Mouse (Mus musculus) T-cell, adult 2 months (primary cell): ENCODE measurements around the gene Klhl9.
"Not testable (repeated sequence)": the region's sequence is repeated elsewhere in the genome, so short reads cannot be mapped to it uniquely, and the experiment has no call there.

Experiments used
- DNase-seq: peaks from one replicate; pipeline ENCODE4 v3.0.0; 2022; ENCODE audit warnings: low spot score

Gene Klhl9

DNA sequence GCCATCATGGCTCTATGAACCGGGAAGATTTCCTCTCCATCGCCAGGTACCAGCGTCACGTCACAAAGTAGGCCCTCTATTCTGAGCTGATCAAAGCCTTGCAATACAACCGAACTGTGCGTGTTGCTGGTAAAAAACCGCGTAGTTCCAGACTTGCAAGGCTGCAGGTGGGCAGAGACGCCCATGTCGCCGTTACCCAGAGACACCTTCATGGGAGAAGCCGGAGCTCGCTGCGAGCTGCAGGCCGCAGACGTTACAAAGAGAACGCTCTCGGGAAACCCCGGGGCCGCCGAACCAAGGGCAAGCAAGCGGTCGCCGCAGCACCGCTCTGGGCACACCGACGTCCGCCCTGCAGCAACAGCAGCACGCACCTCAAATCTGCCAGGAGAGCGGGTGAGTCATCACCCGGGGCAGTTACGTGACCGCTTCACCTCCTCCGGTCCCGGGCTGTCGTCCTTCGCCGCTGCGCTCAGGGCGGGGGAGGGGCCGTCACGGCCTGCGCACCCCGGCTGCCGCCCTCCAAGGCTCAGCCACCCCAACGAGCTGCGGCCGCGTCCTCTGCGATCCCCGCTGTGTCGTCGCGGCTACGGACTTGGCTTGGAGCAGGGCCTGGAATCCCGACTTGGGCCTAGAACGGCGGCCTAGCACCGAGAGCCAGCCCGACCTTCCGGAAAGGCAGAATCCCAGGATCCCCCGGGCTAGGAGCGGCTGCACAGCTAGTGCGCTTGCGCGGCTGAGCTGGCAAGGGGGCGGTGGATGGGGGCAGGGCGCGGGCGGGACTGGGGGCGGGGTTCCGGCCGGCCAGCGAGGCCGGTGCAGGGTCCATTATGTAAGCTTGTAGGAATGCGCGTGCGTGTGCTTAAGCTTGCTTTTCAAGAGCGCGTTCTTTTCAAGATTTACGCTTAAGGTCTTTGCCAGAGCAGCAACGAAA lies at the start of gene Klhl9, which contains the start of gene Gm26566:
TSS of gene Klhl9 (minus strand) at position 675 of the 931 bp plus-strand sequence.
TSS of gene Gm26566 (plus strand) at position 15 of the 931 bp plus-strand sequence.
- DNase-seq: peak; percentile 79

DNA sequence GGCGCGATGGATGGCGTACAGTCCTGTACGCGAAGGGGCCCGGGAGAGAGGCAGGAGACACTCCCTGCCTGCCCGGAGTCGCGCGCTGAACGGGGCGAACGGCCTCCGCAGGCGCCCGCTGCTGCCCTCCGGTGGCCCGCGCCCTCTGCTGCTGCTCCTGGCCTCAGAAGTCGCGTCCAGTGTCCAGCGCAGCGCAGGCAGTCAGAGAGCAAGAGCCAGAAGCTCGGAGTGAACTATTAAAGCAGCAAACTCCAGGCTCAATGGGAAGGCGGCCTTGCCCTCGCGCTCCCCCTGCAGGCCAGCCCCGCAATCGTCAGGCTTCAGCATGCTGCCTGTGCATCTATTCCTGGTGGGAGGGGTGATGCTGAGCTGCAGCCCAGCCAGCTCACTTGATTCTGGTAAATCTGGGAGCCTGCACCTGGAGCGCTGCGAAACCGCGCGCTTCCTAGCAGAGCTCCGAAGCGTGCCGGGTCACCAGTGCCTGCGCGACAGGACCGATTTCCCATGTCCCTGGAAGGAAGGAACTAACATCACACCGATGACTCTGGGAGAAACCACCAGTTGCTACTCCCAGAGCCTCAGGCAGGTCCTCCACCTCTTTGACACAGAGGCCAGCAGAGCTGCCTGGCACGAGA lies 41.2 kb upstream of the Klhl9 start:
- peak; percentile 30 for DNase-seq

DNA sequence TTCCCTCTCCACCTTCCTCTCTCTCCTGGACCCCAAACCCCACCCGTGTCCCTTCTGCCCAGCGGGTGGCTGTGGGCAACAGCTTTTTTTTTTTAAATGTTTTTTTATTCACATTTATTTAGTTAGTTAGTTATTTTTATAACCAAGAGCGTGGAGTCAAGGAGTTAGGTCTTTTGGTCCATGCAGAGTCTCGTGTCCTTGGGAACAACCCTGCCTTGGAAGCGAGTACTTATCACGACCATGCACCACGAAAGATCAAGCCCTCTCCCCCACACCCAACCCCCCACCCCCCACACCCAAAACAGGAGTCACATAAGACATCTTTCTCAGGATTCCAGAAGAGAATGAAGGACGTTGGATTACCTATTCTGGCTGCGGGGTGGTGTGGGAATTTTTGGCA lies 40.1 kb upstream of the Klhl9 start:
- DNase-seq: not testable (repeated sequence)

DNA sequence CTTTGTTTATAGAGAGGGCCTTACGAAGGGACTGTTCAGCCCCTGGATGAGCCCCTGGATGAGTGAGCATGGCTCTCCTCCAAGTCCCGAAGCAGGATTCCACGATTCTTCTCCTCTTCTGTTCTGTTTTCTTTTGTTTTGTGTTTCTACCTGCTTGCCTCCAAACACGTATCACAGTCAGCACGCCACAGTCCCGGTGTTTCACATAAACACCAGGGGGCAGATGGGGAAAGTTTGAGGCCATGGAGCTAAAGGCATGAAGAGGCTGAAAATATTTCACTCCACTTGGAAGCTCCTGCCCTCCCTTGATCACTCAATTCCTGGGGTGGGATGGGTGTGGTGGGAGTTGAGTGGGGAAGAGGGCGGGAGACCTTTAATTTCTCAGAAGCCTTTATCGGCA lies 39.5 kb upstream of the Klhl9 start:
- DNase-seq: peak; percentile 75

DNA sequence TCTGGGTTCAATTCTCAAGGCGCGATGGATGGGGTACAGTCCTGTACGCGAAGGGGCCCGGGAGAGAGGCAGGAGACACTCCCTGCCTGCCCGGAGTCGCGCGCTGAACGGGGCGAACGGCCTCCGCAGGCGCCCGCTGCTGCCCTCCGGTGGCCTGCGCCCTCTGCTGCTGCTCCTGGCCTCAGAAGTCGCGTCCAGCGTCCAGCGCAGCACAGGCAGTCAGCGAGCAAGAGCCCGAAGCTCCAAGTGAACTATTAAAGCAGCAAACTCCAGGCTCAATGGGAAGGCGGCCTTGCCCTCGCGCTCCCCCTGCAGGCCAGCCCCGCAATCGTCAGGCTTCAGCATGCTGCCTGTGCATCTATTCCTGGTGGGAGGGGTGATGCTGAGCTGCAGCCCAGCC lies 38.2 kb upstream of the Klhl9 start:
- DNase-seq: peak; percentile 55

DNA sequence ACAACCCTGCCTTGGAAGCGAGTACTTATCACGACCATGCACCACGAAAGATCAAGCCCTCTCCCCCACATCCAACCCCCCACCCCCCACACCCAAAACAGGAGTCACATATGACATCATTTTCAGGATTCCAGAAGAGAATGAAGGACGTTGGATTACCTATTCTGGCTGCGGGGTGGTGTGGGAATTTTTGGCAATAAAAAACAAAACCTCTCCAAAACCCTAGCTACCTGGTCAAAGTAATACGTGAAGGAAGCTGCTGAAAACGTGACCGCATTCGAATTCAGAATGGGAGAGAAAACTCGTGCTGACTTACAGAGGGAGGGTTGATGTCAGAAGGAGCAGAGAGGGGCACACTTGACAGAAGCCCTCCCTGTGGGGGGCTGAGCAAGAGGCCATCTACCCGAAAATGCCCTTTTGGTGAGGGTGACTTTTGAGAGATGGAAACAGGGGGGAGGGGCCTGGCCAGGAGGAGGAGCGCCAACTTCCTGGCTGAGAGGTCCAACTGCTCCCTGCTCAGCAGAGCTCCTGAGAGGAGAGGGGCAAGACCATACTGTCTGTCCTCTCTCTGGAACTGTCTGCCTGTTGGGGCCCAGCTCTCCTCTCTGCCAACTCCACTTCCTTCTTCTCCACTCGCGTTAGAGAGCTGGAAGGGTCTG lies 37.5 kb upstream of the Klhl9 start, which contains the start of gene Gm13283:
TSS of gene Gm13283 (plus strand) at position 510 of the 659 bp plus-strand sequence.
- DNase-seq: peak; percentile 21

DNA sequence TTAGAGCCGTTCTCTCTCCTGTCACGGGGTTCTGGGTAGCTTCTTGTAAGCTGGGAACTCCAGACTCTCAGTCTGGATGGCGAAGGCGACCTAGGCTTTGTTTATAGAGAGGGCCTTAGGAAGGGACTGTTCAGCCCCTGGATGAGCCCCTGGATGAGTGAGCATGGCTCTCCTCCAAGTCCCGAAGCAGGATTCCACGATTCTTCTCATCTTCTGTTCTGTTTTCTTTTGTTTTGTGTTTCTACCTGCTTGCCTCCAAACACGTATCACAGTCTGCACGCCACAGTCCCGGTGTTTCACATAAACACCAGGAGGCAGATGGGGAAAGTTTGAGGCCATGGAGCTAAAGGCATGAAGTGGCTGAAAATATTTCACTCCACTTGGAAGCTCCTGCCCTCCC lies 36.5 kb upstream of the Klhl9 start:
- not testable (repeated sequence) for DNase-seq

DNA sequence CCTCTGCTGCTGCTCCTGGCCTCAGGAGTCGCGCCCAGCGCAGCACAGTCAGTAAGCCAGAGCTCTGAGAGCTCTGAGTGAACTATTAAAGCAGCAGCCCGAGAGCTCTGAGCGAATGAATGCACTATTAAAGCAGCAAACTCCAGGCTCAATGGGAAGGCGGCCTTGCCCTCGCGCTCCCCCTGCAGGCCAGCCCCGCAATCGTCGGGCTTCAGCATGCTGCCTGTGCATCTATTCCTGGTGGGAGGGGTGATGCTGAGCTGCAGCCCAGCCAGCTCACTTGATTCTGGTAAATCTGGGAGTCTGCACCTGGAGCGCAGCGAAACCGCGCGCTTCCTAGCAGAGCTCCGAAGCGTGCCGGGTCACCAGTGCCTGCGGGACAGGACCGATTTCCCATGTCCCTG lies 35.4 kb upstream of the Klhl9 start:
- DNase-seq: peak; percentile 88

DNA sequence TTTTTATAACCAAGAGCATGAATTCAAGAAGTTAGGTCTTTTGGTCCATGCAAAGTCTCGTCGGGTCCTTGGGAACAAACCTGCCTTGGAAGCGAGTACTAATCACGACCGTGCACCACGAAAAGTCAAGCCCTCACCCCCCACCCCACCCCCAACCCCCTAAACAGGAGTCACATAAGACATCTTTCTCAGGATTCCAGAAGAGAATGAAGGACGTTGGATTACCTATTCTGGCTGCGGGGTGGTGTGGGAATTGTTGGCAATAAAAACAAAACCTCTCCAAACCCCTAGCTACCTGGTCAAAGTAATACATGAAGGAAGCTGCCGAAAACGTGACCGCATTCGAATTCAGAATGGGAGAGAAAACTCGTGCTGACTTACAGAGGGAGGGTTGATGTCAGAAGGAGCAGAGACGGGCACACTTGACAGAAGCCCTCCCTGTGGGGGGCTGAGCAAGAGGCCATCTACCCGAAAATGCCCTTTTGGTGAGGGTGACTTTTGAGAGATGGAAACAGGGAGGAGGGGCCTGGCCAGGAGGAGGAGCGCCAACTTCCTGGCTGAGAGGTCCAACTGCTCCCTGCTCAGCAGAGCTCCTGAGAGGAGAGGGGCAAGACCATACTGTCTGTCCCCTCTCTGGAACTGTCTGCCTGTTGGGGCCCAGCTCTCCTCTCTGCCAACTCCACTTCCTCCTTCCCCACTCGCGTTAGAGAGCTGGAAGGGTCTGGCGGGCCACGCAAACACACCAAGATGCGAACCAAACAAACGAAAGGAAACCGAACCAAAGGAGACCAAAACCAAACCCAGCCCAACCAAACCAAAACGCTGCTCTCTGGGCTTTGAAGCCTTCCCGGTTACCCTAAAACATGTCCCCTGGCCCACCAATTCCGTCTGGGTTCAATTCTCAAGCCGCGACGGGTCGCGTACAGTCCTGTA lies 34.6 kb upstream of the Klhl9 start:
- not testable (repeated sequence) for DNase-seq

DNA sequence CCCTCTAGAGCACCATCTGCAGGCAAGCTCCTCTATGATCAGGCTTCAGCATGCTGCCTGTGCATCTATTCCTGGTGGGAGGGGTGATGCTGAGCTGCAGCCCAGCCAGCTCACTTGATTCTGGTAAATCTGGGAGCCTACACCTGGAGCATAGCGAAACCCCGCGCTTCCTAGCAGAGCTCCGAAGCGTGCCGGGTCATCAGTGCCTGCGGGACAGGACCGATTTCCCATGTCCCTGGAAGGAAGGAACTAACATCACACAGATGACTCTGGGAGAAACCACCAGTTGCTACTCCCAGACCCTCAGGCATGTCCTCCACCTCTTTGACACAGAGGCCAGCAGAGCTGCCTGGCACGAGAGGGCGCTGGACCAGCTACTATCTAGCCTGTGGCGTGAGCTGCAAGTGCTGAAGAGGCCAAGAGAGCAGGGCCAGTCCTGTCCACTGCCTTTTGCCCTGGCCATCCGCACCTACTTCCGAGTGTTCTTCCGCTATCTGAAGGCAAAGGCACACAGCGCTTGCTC lies 32.6 kb upstream of the Klhl9 start, which contains the start of gene Gm13271:
TSS of gene Gm13271 (plus strand) at position 51 of the 523 bp plus-strand sequence.
- DNase-seq: peak; percentile 56

DNA sequence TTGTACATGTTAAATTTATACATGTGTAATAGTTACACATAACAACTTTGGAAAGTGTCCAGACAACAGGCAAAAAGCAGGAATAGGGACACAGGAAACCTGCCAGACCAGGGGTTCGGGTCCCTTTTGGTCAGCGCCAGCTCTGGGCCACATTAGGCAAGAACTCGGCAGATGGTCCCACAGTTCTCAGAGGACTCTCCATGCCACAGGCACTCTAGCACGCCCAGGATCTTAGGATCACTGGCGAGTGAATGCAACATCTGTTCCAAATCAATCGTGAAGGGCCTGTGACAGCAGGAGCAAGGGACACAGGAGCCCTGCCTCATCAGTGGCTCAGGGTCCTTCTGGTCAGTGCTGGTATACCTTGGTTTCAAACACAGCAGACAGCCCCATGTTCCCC lies 27.7 kb upstream of the Klhl9 start:
- no peak for DNase-seq

DNA sequence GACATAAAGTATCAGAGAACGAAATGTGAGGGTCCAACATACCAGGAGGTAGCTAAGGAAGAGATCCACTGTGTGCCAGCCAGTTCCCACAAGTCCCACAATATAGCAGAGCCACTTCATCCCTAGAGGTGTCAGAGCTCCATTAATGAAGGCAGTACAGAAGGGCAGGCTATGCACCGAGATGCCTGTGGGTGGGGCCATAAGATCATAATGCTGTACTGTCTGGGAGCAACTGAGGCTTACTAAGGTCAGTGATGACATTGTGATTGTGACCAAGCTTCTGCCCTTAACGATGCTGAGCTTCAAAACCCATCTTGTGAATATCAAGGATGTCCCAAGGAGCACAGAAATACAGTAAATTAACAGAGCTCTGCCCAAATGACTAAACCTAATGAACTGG lies 21.9 kb upstream of the Klhl9 start:
- DNase-seq: no peak

DNA sequence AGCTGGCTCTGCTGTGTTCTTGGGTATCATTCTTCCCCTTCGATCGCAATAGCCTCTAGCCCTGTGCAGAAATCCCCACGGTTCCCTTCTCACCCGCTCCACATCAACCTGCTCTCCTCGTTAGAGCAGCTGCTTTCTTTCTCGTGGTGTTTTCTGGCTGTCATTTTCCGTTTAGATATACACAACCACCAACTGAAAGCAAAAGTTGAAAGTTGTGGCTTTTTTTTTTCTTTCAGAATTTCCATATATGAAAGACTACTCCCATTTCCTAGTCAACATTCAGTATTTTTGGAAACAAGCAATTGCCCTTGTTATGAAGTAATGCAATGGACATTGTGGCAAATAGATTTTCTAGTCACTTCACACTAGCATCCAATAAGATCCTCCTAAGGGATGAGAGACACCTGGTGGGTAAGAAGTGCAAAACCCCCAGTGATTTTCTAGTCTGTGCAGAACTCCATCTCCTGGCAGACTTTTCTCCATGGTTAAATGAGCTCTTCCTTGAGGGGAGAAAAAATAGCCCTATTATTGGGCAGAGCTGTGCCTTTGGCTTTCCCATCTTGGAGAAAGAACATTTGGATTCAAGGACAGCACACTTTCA lies 20.6 kb upstream of the Klhl9 start:
- DNase-seq: no peak

DNA sequence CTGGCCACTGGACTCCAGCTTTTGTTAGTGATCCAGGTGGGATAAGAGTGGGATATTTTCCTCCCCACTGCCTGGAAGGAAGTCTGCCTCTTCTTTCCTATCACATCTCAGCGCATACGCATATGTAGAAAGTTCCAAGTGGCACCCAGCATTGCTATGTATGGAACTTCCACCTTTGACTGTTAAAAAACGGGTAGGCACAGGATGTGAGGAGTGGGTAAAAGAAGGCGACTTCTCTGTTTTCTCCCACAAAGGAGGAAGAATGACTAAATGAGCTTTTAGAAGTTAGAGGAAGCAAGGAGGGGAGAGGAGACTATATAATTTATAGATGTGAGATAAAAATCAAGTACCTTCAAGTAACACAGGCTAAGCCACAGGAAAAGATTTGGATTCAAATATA lies 19.2 kb upstream of the Klhl9 start:
- DNase-seq: no peak

DNA sequence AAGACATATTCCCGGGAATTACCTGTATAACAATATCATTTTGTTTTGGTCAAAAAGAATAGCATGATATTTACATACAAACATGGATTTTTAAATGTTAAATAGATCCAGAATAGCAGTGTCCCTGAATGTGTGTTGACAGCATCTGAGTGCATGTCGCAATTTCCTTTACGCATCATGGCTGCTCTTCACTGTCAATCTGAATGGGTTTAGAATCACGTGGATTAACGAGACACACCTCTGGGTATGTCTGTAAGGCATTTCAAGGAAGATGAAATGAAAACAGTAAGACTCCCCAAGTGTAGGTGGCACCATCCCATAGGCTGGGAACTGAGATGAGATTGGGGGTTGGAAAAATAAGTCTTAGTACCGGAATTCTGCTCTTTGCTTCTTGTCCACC lies 16.8 kb upstream of the Klhl9 start:
- DNase-seq: no peak

DNA sequence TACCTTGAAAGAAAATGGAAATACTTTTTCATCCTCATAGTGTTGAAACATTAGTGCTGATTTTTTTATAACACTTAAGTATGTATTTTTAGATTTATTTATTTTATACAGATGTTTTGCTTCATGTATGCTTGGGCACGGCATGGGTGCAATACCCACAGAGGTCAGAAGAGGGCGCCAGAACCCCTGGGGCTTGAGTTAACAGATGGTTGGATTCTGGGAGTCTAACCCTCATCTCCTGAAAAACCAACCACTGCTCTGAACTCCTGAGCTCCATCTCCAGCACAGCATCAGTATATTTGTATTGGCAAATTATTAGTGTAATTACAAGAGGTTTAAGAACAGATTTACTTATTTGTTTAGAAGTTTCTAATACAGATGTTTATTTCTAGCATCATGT lies 16.2 kb upstream of the Klhl9 start:
- peak; percentile 66 for DNase-seq

DNA sequence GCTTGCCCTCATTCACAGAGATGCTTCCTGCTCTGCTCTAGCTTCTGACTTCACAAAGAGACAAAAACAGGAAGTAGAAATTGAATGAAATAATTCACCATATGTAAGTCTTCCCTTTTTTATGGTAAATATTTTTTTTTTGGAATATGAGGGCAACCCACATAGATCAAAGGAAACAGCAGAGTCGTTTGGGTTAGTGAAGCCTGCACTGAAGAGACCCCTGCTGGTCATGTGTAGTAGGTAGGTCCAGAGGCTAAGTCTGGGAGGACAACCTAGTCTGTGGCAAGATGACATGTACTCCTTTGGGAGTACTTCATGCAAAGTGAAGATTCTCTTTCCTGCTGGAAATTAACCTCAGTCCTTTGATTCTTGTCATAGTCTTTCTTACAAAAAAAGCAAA lies 5.1 kb upstream of the Klhl9 start:
- peak; percentile 43 for DNase-seq

DNA sequence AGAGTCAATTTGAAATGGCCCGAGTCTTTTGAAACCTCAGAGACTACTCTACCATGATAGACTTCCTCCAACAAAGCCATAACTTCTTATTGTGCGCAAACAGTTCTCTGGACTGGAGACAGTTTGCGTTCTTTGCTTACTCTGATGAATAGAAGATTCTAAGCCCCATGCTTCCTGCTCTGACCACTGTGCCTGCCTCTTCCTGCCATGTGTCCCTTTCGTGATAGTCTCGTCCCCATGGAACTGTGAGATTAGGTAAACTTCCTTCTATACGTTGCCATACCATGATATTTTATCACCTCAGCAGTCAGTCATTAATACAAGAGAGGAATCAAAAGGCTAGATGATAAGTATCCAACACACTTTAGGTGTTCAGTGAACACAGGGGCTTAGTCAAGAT lies 4.5 kb upstream of the Klhl9 start:
- DNase-seq: no peak

DNA sequence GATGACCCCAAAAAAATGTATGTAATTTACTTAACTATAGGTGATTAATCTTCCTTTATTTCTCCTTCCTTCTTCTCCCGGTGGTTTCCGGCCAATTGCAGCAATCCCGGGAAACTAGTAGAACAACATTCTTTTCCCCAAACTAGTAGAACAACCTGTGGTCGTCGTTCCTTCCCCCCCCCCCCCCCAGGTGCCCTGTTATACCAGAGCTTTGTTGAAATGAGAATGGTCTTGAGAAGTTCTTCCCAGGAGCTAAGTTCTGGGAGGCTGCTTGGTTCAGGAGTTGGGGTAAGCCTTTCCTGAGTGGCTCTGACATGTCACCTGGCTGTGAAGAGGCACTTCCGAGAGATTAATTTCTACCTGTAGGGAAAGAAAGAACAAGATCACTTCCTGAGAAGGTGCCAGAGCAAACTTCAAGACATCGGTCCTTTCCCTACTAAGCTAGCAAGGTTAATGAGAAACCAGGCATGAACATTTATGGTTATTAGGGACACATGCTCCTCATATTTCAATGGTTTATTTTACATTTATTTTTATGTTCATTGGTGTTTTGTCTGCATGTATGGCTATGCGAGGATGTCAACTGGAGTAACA lies 1.3 kb upstream of the Klhl9 start:
- no peak for DNase-seq

DNA sequence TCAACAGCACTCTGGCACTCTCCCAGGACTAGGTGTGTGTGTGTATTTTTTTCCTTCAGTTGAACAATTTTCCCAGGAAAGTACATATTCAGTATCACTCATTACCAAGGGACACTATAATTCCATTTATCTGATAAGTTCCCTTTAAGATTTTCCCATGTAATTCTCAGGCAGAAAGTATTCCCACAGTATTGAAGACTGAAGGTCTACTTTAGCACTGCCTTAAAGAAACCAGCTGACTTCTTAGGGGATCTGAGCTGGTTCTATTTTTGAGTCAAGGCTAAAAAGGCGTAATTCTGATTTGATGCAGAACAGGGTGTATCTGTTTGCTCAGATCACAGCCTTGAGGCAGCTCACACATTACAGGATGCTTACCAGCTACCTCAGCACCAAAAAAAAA lies 3.5 kb downstream of the Klhl9 start:
- DNase-seq: no peak
